8 mouse cellular contexts compared by ENCODE assay signal in genomic region chr6:28980750-28981584, GRCm38 (mm10).
DNase-seq lines count a peak whose midpoint lies in the region; ATAC-seq and TF ChIP-seq lines count a peak whose summit lies in the region.

No protein-coding gene starts in this region.

- H3K36me3 ChIP-seq in E14TG2a.4 (ENCODE audit: insufficient read depth, low read length), result no peaks in the 10 kb centered on the region
- H3K36me3 ChIP-seq in forebrain, embryonic 10.5 days (replicated peaks), result no peaks in the 10 kb centered on the region
- no peaks in the 10 kb centered on the region for H3K36me3 ChIP-seq in hindbrain, postnatal 0 days (ENCODE audit: insufficient read depth, low read length)
- no peaks in the 10 kb centered on the region for H3K36me3 ChIP-seq in midbrain, embryonic 14.5 days (ENCODE audit: control insufficient read depth, insufficient read depth, low read length)

- peak overlapping the region; percentile 73 for H3K4me2 ChIP-seq in hindbrain, postnatal 0 days (ENCODE audit: low read depth, low read length)
- peak overlapping the region; percentile 80 for H3K4me2 ChIP-seq in midbrain, embryonic 14.5 days (ENCODE audit: low read length)

- ATAC-seq in hindbrain, postnatal 0 days, result peak; percentile 89
- ATAC-seq in midbrain, embryonic 14.5 days (ENCODE audit: low FRiP score, low TSS enrichment), result peak; percentile 85

- H3K27me3 ChIP-seq in E14TG2a.4 (ENCODE audit: insufficient read depth, low read length), result peaks cover 83% of the 10 kb centered on the region
- peaks cover 81% of the 10 kb centered on the region for H3K27me3 ChIP-seq in forebrain, embryonic 10.5 days (ENCODE audit: poor library complexity, severe bottlenecking)
- no peaks in the 10 kb centered on the region for H3K27me3 ChIP-seq in hindbrain, postnatal 0 days (ENCODE audit: insufficient read depth, low read length)
- H3K27me3 ChIP-seq in midbrain, embryonic 14.5 days (ENCODE audit: control insufficient read depth, insufficient read depth, low read length), result no peaks in the 10 kb centered on the region; the same call in 1 of the 2 replicates

- H3K27ac ChIP-seq in bone marrow macrophage, adult 2 months (ENCODE audit: insufficient read depth, low read depth, low read length), result no peak overlapping the region
- H3K27ac ChIP-seq in forebrain, embryonic 10.5 days, result peak overlapping the region; percentile 80
- H3K27ac ChIP-seq in hindbrain, postnatal 0 days, result peak overlapping the region; percentile 61; the same call in 1 of the 2 replicates
- peak overlapping the region; percentile 84 for H3K27ac ChIP-seq in midbrain, embryonic 14.5 days (replicated peaks; ENCODE audit: low read depth, low read length)

- under 1% methylated on average over 56 of the region's 56 CpGs for WGBS in forebrain, embryonic 10.5 days
- WGBS in hindbrain, postnatal 0 days, result under 1% methylated on average over 56 of the region's 56 CpGs
- under 1% methylated on average over 55 of the region's 56 CpGs for WGBS in midbrain, embryonic 14.5 days

- peak; percentile 43 for DNase-seq in forebrain, embryonic 10.5 days (ENCODE audit: extremely low spot score, low spot score)
- peak; percentile 88 for DNase-seq in hindbrain, postnatal 0 days (ENCODE audit: low spot score)
- peak; percentile 42 to 81 for DNase-seq in left cerebral cortex, adult 8-10 months (ENCODE audit: low spot score in 2 of 2)
- peak; percentile 90 for DNase-seq in midbrain, embryonic 14.5 days
- no peak for DNase-seq in natural killer cell, adult 2 months (ENCODE audit: low spot score in 2 of 2)
- no peak for DNase-seq in urinary bladder, postnatal 36 days (ENCODE audit: low spot score in 2 of 2)

- peaks cover under 1% of the 10 kb centered on the region; the same call in 1 of the 2 replicates for H3K9me3 ChIP-seq in E14TG2a.4 (ENCODE audit: low read length)
- no peaks in the 10 kb centered on the region for H3K9me3 ChIP-seq in forebrain, embryonic 10.5 days
- no peaks in the 10 kb centered on the region for H3K9me3 ChIP-seq in hindbrain, postnatal 0 days (ENCODE audit: low read length)
- H3K9me3 ChIP-seq in midbrain, embryonic 14.5 days (ENCODE audit: control insufficient read depth, low read length), result no peaks in the 10 kb centered on the region

- H3K4me3 ChIP-seq in E14TG2a.4 (replicated peaks; ENCODE audit: low read length), result peak overlapping the region; percentile 79
- H3K4me3 ChIP-seq in bone marrow macrophage, adult 2 months (ENCODE audit: insufficient read depth, low read length), result peak overlapping the region; percentile 12
- H3K4me3 ChIP-seq in forebrain, embryonic 10.5 days, result peak overlapping the region; percentile 61
- peak overlapping the region; percentile 45 for H3K4me3 ChIP-seq in hindbrain, postnatal 0 days (ENCODE audit: low read length)
- peak overlapping the region; percentile 57 for H3K4me3 ChIP-seq in midbrain, embryonic 14.5 days (replicated peaks; ENCODE audit: low read depth, low read length)

- peak overlapping the region; percentile 54 for H3K9ac ChIP-seq in hindbrain, postnatal 0 days (replicated peaks; ENCODE audit: low read length)
- peak overlapping the region; percentile 76 for H3K9ac ChIP-seq in midbrain, embryonic 14.5 days (replicated peaks; ENCODE audit: low read length)

- no peak for TF ChIP-seq CTCF in E14TG2a.4 (conservative IDR thresholded peaks at IDR 0.05; ENCODE audit: low read length)
- TF ChIP-seq CTCF in bone marrow macrophage, adult 2 months (IDR thresholded peaks at IDR 0.05; ENCODE audit: low read depth, low read length), result no peak
- peak; percentile 28 for TF ChIP-seq CTCF in hindbrain, postnatal 0 days (IDR thresholded peaks at IDR 0.05; ENCODE audit: low read depth)

- no peak for TF ChIP-seq POLR2A in bone marrow macrophage, adult 2 months (IDR thresholded peaks at IDR 0.05; ENCODE audit: borderline replicate concordance, low read depth, low read length)

- H3K4me1 ChIP-seq in E14TG2a.4 (replicated peaks; ENCODE audit: low read depth, low read length), result peaks cover 52% of the 10 kb centered on the region
- no peaks in the 10 kb centered on the region for H3K4me1 ChIP-seq in bone marrow macrophage, adult 2 months (ENCODE audit: control insufficient read depth, insufficient read depth, low read length)
- peaks cover 22% of the 10 kb centered on the region for H3K4me1 ChIP-seq in forebrain, embryonic 10.5 days
- no peaks in the 10 kb centered on the region for H3K4me1 ChIP-seq in hindbrain, postnatal 0 days (ENCODE audit: insufficient read depth, low read length)
- peaks cover 13% of the 10 kb centered on the region for H3K4me1 ChIP-seq in midbrain, embryonic 14.5 days (ENCODE audit: control insufficient read depth, insufficient read depth, low read length)

Comparison
In these comparisons a context has a peak if more than half of its experiments do, and no peak if none do; other contexts are left out.
1. H3K4me3 ChIP-seq: peak in every context shown above with its lines; median percentile 79 in E14TG2a.4; 61 in forebrain, embryonic 10.5 days; 57 in midbrain, embryonic 14.5 days; 45 in hindbrain, postnatal 0 days; 12 in bone marrow macrophage, adult 2 months.
2. DNase-seq: peak in forebrain, embryonic 10.5 days (single experiment), hindbrain, postnatal 0 days (single experiment), left cerebral cortex, adult 8-10 months (2 of 2) and midbrain, embryonic 14.5 days (single experiment); none in natural killer cell, adult 2 months (0 of 2) and urinary bladder, postnatal 36 days (0 of 2).